Mouse (Mus musculus): Measurements from ENCODE around the gene Prnp. TPM values are rescaled to one million over a fixed set of nuclear protein-coding genes. Genes with fewer than 3 reads are reported as not detected.

Prnp gene
- total and polyA plus RNA-seq, 3 experiments: 18.3 to 24.0 TPM; not detected in 1

- DNase-seq (ENCODE audit: low read depth, low spot score): no peak
- H3K79me2 ChIP-seq (ENCODE audit: control insufficient read depth, insufficient read depth, low read length, poor library complexity): no peaks in the 10 kb centered on the region
- peaks cover 2 to 6% of the 10 kb centered on the region in 2 experiments; a peak in 2 of 4 replicates for H3K27me3 ChIP-seq (ENCODE audit: control insufficient read depth in 1 of 2, insufficient read depth in 2 of 2, low read length in 2 of 2)
- no peak overlapping the region for H3K4me3 ChIP-seq (ENCODE audit: control insufficient read depth in 1 of 2, insufficient read depth in 1 of 2, low read depth in 2 of 2, low read length in 2 of 2)
- no peaks in the 10 kb centered on the region for H3K36me3 ChIP-seq (ENCODE audit: control insufficient read depth in 1 of 2, insufficient read depth in 2 of 2, low read length in 2 of 2)
- H3K9me3 ChIP-seq (replicated peaks; ENCODE audit: insufficient read depth, low read length): no peaks in the 10 kb centered on the region
- H3K9ac ChIP-seq (ENCODE audit: control insufficient read depth, low read depth, low read length, poor library complexity, severe bottlenecking): no peak overlapping the region
- no peaks in the 10 kb centered on the region for H3K4me1 ChIP-seq (ENCODE audit: control insufficient read depth in 1 of 2, insufficient read depth in 2 of 2, low read length in 2 of 2)
- no peak for TF ChIP-seq SMC3 (IDR thresholded peaks at IDR 0.05; ENCODE audit: low read depth, low read length)
- no peak for TF ChIP-seq MAFK (IDR thresholded peaks at IDR 0.05; ENCODE audit: borderline replicate concordance, low read depth, low read length)
- TF ChIP-seq MYB (IDR thresholded peaks at IDR 0.05; ENCODE audit: low read depth, low read length): no peak
- TF ChIP-seq BHLHE40 (IDR thresholded peaks at IDR 0.05; ENCODE audit: borderline replicate concordance, low read depth, low read length): no peak
- no peak for TF ChIP-seq USF2 (IDR thresholded peaks at IDR 0.05; ENCODE audit: borderline replicate concordance in 1 of 2, insufficient read depth in 1 of 2, low read depth in 1 of 2, low read length in 2 of 2)
- TF ChIP-seq GATA1 (IDR thresholded peaks at IDR 0.05; ENCODE audit: low read depth, low read length): no peak
- no peak for TF ChIP-seq POLR2AphosphoS5 (IDR thresholded peaks at IDR 0.05; ENCODE audit: borderline replicate concordance, low read depth, low read length)
- TF ChIP-seq MXI1 (IDR thresholded peaks at IDR 0.05; ENCODE audit: low read depth, low read length): no peak
- TF ChIP-seq CHD2 (IDR thresholded peaks at IDR 0.05; ENCODE audit: low read length): no peak
- TF ChIP-seq MEF2A (IDR thresholded peaks at IDR 0.05; ENCODE audit: extremely low read depth, insufficient replicate concordance, low read depth, low read length, poor library complexity, severe bottlenecking): no peak
- TF ChIP-seq TBP (IDR thresholded peaks at IDR 0.05; ENCODE audit: low read depth, low read length): no peak
- no peak for TF ChIP-seq GABPA (IDR thresholded peaks at IDR 0.05; ENCODE audit: low read depth, low read length)
- TF ChIP-seq NELFE (IDR thresholded peaks at IDR 0.05; ENCODE audit: low read depth, low read length): no peak
- no peak for TF ChIP-seq KAT2A (conservative IDR thresholded peaks at IDR 0.05; ENCODE audit: low read depth, low read length)
- TF ChIP-seq MYC (IDR thresholded peaks at IDR 0.05; ENCODE audit: low read depth, low read length): no peak
- no peak for TF ChIP-seq POLR2A (IDR thresholded peaks at IDR 0.05; ENCODE audit: control insufficient read depth in 1 of 2, insufficient read depth in 1 of 2, low read depth in 1 of 2, low read length in 2 of 2, poor library complexity in 1 of 2)
- no peak for TF ChIP-seq SIN3A (IDR thresholded peaks at IDR 0.05; ENCODE audit: low read length)
- no peak for TF ChIP-seq ZMIZ1 (IDR thresholded peaks at IDR 0.05; ENCODE audit: low read depth, low read length)
- no peak overlapping the region for H3K27ac ChIP-seq (ENCODE audit: control insufficient read depth, low read depth, low read length)
Observed at GRCm38 (mm10) chr2:131881766-131882165, 28.0 kb upstream of the Prnp start.

GRCm38 (mm10) chr2:131883136-131883535 is 26.6 kb upstream of the Prnp start:
- Histone ChIP-seq H3K9ac (ENCODE audit: control insufficient read depth, low read depth, low read length, poor library complexity, severe bottlenecking) (no peak overlapping the region), H3K4me1 (ENCODE audit: control insufficient read depth in 1 of 2, insufficient read depth in 2 of 2, low read length in 2 of 2) (no peaks in the 10 kb centered on the region), H3K27ac (ENCODE audit: control insufficient read depth, low read depth, low read length) (no peak overlapping the region), H3K4me3 (ENCODE audit: control insufficient read depth in 1 of 2, insufficient read depth in 1 of 2, low read depth in 2 of 2, low read length in 2 of 2) (no peak overlapping the region), H3K9me3 (replicated peaks; ENCODE audit: insufficient read depth, low read length) (no peaks in the 10 kb centered on the region), H3K79me2 (ENCODE audit: control insufficient read depth, insufficient read depth, low read length, poor library complexity) (no peaks in the 10 kb centered on the region), H3K36me3 (ENCODE audit: control insufficient read depth in 1 of 2, insufficient read depth in 2 of 2, low read length in 2 of 2) (no peaks in the 10 kb centered on the region), H3K27me3 (ENCODE audit: control insufficient read depth in 1 of 2, insufficient read depth in 2 of 2, low read length in 2 of 2) (peaks cover 0 to 6% of the 10 kb centered on the region in 2 experiments; a peak in 3 of 4 replicates)
- DNase-seq (ENCODE audit: low read depth, low spot score): no peak
- TF ChIP-seq EP300 (IDR thresholded peaks at IDR 0.05; ENCODE audit: low read depth in 1 of 2, low read length in 2 of 2): no peak
- TF ChIP-seq RAD21 (IDR thresholded peaks at IDR 0.05; ENCODE audit: low read depth, low read length): no peak
